Mouse (Mus musculus): ENCODE results near the gene Lrit3. TPM values are rescaled to one million over a fixed set of nuclear protein-coding genes. Genes with fewer than 3 reads are reported as not detected.
"Not testable (repeated sequence)": the region's sequence is repeated elsewhere in the genome, so short reads cannot be mapped to it uniquely, and the experiment has no call there.

Lrit3 gene
- total RNA-seq, 2 experiments from 2014 or later: not detected

DNA sequence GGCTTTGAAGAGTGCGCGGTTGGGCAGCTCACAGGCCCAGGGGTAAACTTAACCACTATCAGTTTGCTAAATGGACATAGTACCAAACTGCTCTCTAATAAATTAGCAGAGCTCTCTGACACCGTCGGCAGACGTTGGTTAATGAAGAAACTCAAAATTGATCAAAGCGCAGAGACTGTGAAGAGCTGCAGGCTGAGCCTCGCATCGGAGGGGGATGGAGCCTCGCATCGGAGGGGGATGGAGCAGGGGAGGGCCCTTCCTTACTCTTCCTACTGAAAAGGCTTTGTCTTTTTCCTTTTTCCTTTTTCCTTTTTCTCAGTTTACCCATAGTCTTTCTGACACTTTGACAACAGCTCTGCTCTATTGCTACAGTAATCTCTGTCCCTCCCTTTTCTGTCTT lies 22.4 kb downstream of the Lrit3 start:
- no peak for DNase-seq (ENCODE audit: low spot score in 2 of 2)

- no peak for DNase-seq (ENCODE audit: low spot score in 2 of 2)
Observed at GRCm38 (mm10) chr3:129771210-129771609, 32.6 kb downstream of the Lrit3 start.

DNA sequence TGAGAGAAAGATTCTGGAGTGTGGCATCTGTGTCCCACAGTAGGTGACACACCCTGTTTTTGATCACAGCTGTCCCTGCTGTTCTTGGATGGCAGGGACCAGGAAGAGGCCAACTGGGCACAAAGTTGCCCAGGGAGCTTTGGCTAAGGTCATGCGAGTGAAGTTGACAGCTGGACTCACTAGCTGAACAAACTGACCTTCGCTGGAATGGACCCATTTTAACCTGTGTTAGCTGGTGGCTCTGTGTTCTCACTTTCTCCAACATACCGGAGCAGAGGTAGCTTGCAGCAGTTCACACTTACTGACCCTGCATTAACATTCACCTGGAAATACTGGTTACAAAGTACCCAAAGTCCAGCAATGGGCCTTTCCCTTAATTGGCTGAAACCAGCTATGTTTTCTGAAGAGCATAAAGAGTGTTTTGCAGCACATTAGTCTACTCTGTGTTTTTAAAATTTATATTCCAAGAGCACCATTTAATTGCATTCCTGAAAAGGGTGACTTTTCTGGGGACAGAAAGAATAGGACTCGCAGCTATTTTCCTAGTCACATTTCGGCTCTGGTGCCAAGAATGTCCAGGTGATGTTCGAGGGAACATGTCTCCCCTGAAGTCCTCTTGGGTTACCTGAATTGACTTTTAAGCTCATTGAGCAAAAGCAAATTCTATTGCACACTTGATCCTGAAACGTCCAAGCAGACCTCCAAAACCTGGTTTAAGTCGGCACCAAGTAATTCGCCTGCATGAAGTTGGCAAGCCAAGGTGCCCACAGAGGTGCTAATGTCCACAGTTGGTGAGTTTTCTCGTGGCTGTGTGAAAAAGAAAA lies 36.6 kb downstream of the Lrit3 start:
- no peak for DNase-seq (ENCODE audit: low spot score in 2 of 2)

GRCm38 (mm10) chr3:129766106-129766505 lies 37.7 kb downstream of the Lrit3 start:
- DNase-seq (ENCODE audit: low spot score in 2 of 2): no peak

DNA sequence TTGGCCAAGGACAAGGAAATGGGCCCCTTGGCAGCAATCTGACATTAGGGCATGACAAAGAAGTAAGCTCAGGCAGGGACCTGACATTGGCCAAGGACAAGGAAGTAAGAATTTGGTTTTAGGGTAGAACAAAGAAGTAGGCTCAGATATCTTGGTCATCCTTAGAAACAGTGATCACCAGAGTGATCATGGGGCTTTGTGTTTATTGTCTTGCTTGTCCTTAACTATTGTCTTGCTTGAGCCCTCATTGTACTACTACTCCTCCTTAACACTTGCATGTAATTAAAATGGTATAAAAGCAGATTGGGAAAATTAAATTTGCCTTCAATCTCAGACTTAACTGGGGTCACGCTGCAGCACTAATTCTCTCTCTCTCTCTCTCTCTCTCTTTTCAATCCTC lies 46.2 kb downstream of the Lrit3 start:
- not testable (repeated sequence) for DNase-seq (ENCODE audit: low spot score in 2 of 2)

DNA sequence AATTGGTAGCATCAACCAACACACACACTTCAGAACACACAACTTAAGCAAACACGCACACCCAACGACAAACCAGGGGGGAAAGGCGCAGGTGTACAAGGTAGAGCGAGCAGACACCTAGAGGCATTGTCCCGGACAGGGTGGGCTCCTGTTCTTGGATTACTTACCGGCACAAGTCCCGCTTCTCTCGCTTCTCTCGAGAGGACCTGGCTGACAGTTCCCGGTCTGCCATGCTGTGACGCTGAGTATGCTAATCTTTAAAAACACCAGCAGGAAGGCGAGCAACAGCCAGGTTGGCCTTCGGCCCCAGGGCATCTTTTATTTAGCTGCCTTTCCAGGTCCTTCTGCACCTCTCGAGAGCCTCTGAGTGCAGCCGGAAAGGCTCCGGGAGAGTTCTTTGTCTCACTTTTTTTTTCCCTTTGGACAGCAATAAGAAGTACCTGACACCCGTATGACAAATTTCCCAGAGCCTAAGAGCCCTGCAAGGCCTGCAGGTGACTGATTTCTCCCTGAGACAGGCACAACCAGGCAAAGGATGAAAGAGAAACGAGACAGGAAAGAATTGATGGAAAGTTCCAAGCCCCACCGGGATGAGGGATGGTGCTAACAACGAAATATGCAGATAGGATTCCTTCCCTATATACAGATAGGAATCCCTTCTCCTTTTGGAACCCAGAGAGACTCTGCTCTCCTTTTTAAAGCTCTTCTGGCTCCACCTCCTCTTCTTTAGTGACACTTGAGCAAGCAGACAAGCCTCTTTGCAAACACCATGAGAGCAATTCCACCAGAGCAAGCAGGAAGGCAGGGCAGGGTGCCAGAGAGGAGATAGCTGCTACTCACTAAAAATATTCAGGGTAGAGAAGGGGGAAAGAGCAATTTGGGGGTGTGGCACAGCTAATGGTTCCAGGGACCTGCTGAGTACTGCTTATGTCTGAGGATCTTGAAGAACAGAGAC lies 48.9 kb downstream of the Lrit3 start, which contains the start of gene Egf:
Gene Egf (minus strand): TSS at position 667 of the 955 bp plus-strand sequence.
- no peak for DNase-seq (ENCODE audit: low spot score in 2 of 2)

- peak in 1 of 2 experiments; percentile 25 for DNase-seq (ENCODE audit: low spot score in 2 of 2)
Observed at GRCm38 (mm10) chr3:129744803-129745202, 59.0 kb downstream of the Lrit3 start.

- DNase-seq (ENCODE audit: low spot score in 2 of 2): no peak
Observed at GRCm38 (mm10) chr3:129742781-129743180, 61.0 kb downstream of the Lrit3 start.

- DNase-seq (ENCODE audit: low spot score in 2 of 2): no peak
Observed at GRCm38 (mm10) chr3:129738291-129739183, 65.3 kb downstream of the Lrit3 start.

Other genes starting within 250 kb of the Lrit3 start
- gene Egf, start 48.7 kb downstream of the Lrit3 start, total RNA-seq (2021): 1 to 10 TPM in 1 of 2 experiments, under 1 TPM in 1; 0.82 to 1.3 TPM
- gene Rrh, start 18.6 kb upstream of the Lrit3 start, total RNA-seq (2021): under 1 TPM; 0.40 to 0.77 TPM
- gene Gar1, start 27.4 kb upstream of the Lrit3 start, total RNA-seq (2021): 10 to 100 TPM; 37.3 to 46.1 TPM
- gene Cfi, start 31.9 kb upstream of the Lrit3 start, total RNA-seq (2021): not detected
- gene Pla2g12a, start 74.6 kb upstream of the Lrit3 start, total RNA-seq (2021): 10 to 100 TPM; 16.9 to 22.9 TPM
- 1 to 10 TPM; 5.3 to 7.8 TPM for gene Casp6, start 97.4 kb upstream of the Lrit3 start, total RNA-seq (2021)
- gene Mcub, start 166.2 kb upstream of the Lrit3 start, total RNA-seq (2021): 1 to 10 TPM; 1.0 to 2.4 TPM

Measured in left cerebral cortex, adult 18-20 months (tissue).